Mouse (Mus musculus) kidney, postnatal 0 days (tissue): ENCODE measurements around the gene Il11ra1. TPM values are rescaled to one million over a fixed set of nuclear protein-coding genes. Genes with fewer than 3 reads are reported as not detected.
"Not testable (repeated sequence)": the region's sequence is repeated elsewhere in the genome, so short reads cannot be mapped to it uniquely, and the experiment has no call there.

ENCODE experiments used
- ATAC-seq: fragments of 200-750 bp; cut with Nextera tagmentation; replicated peaks from 2 replicates; pipeline ENCODE4 v1.8.0; 2017; ENCODE audit warnings: low read depth, moderate number of reproducible peaks, moderate TSS enrichment, moderate library complexity; ENCODE audit not compliant: low FRiP score
- DNase-seq: peaks from one replicate; pipeline ENCODE4 v3.0.0-alpha.2; 2016; ENCODE audit warnings: low spot score
- H3K27ac ChIP-seq: fragments of 300-500 bp; sonication (generic); 2 replicates; pipeline ENCODE4 v1.5.1; 2014; ENCODE audit warnings: mild to moderate bottlenecking
- H3K27me3 ChIP-seq: fragments of 300-500 bp; sonication (generic); 2 replicates; pipeline ENCODE4 v1.6.1; 2014; ENCODE audit warnings: low read length, mixed read lengths; ENCODE audit not compliant: insufficient read depth
- H3K36me3 ChIP-seq: fragments of 300-500 bp; sonication (generic); 2 replicates; pipeline ENCODE4 v1.6.1; 2014; ENCODE audit warnings: low read length, mixed read lengths; ENCODE audit not compliant: insufficient read depth
- H3K4me1 ChIP-seq: fragments of 300-500 bp; sonication (generic); replicated peaks from 2 replicates; pipeline ENCODE4 v1.6.1; 2014; ENCODE audit warnings: antibody characterized with exemption, low read length, mixed read lengths; ENCODE audit not compliant: insufficient read depth
- H3K4me2 ChIP-seq: fragments of 300-500 bp; sonication (generic); 2 replicates; pipeline ENCODE4 v1.6.1; 2014; ENCODE audit warnings: mild to moderate bottlenecking, low read length, moderate library complexity, mixed read lengths
- H3K4me3 ChIP-seq: fragments of 300-500 bp; sonication (generic); replicated peaks from 2 replicates; pipeline ENCODE4 v1.5.1; 2014; ENCODE audit warnings: low read depth, low read length
- H3K9ac ChIP-seq: fragments of 300-500 bp; sonication (generic); 2 replicates; pipeline ENCODE4 v1.6.1; 2014; ENCODE audit warnings: low read depth, low read length
- H3K9me3 ChIP-seq: fragments of 300-500 bp; sonication (generic); replicated peaks from 2 replicates; pipeline ENCODE4 v1.6.1; 2016; ENCODE audit warnings: low read length, inconsistent platforms, mixed read lengths
- CTCF ChIP-seq: IDR thresholded peaks from 2 replicates; pipeline ENCODE4 v1.5.1; 2016; ENCODE audit warnings: antibody characterized with exemption, low read depth, mild to moderate bottlenecking, moderate library complexity
- WGBS: fragments of 180-500 bp; shearing (Covaris S2); extraction: QIAGEN DNeasy Blood & Tissue Kit; methylation state at CpG from one replicate; pipeline ENCODE4 v1.1.7; 2014; 5-methylcytosine and 5-hydroxymethylcytosine counted together
- polyA plus RNA-seq: library from polyadenylated mRNA; unstranded; fragments of >200 nt; fragmentation: Nextera tagmentation; extraction: Ambion mirVana; gene quantifications from 2 replicates; pipeline ENCODE4 v1.2.1, GENCODE M21; 2015

Gene Il11ra1
- polyA plus RNA-seq, 1 experiment from 2014 or later: 159 TPM

DNA sequence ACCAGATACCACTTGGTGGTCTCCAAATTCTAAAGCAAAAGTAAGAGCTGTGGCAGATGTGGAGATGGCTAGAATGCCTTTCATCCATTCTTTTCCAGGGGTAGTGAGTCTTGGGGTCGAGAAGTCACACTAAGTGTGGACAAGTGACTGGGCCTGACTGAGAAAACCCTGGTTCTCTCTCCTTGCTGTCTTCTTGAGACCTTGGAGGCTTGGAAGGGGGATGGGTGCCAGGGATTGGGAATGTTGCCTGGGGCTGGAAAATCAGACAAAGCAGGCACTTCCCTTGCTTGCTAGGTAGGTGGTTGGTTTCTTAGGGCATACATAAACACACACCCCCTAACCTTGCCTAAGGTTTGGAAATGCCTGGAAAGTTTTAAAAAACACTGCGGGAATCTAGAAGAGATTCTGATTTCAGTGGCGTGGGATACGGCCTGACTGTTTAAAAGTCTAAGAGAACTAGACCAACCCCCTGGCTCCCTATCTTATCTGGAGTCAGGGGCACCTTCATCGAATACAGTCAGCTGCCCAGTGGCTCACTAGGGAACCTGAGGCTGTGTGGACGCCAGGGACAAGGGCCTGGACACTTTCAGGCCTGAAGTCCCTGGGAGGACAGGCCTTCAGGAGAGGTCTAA lies 60.0 kb downstream of the Il11ra1 start:
- Histone ChIP-seq H3K36me3 (no peaks in the 10 kb centered on the region), H3K9ac (peak overlapping the region; percentile 51), H3K27ac (peak overlapping the region; percentile 92), H3K4me1 (peaks cover 36% of the 10 kb centered on the region), H3K4me3 (peak overlapping the region; percentile 41; the same call in 1 of the 2 replicates), H3K27me3 (no peaks in the 10 kb centered on the region), H3K9me3 (no peaks in the 10 kb centered on the region), H3K4me2 (peak overlapping the region; percentile 70)
- no peak for DNase-seq
- ATAC-seq: no peak
- no peak for TF ChIP-seq CTCF
- WGBS: 28% methylated on average over 6 of the region's 6 CpGs

DNA sequence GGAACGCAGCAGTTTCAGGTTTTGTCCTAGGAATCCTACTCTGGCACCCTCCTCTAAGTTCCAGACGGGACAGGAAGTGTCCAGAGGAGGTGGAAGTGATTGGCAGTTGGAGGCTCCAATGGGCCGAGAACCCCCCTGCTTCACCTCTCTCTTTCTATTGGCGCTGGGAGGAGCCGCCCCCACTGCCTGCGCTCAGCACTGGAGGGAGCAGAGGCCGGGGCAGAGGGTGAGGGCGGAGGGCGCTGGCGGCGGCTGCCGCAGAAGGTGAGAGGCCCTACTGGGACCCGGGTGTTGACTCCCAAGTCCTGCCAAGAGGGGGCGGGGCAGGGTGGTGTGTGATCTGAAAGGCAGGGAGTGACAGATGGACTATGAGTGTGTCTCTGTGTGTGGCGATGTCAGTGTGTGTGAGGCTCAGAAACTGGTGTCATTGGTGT lies 60.5 kb downstream of the Il11ra1 start:
- peak; percentile 93 for ATAC-seq
- no peaks in the 10 kb centered on the region for H3K9me3 ChIP-seq
- TF ChIP-seq CTCF: peak; percentile 53
- H3K4me3 ChIP-seq: peak overlapping the region; percentile 41
- DNase-seq: peak; percentile 97
- H3K9ac ChIP-seq: peak overlapping the region; percentile 51
- H3K36me3 ChIP-seq: no peaks in the 10 kb centered on the region
- H3K27me3 ChIP-seq: no peaks in the 10 kb centered on the region
- WGBS: under 1% methylated on average over 15 of the region's 15 CpGs
- peak overlapping the region; percentile 92 for H3K27ac ChIP-seq
- H3K4me2 ChIP-seq: peak overlapping the region; percentile 70
- H3K4me1 ChIP-seq: peaks cover 34% of the 10 kb centered on the region

DNA sequence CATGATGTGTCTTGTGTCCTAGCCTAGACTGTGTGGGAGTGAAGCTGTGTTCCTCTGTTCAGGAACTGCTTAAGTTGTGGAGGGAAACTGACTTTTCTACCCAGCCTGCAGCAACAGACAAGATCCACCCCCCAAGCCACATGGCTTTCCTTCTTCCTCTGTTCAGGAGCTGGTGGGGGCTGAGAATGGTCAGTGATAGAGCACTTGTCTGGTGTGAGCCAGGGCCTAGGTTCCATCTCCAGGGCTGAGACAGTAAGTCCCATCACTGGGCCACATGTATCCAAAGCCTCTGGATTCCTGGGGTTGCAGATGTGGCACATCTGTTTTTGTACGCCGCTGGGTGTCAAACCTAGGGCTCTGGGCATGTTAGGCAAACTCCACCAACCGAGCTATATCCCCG lies 61.1 kb downstream of the Il11ra1 start:
- Histone ChIP-seq H3K36me3 (no peaks in the 10 kb centered on the region), H3K4me1 (peaks cover 34% of the 10 kb centered on the region), H3K9me3 (no peaks in the 10 kb centered on the region), H3K4me2 (peak overlapping the region; percentile 70), H3K4me3 (peak overlapping the region; percentile 41), H3K27me3 (no peaks in the 10 kb centered on the region), H3K27ac (peak overlapping the region; percentile 92), H3K9ac (peak overlapping the region; percentile 51)
- DNase-seq (peak; percentile 34), ATAC-seq (0 out of 2 replicates have a peak, but pooled peaks have one; percentile 4)
- WGBS: 62% methylated on average over 4 of the region's 4 CpGs
- TF ChIP-seq CTCF: no peak

DNA sequence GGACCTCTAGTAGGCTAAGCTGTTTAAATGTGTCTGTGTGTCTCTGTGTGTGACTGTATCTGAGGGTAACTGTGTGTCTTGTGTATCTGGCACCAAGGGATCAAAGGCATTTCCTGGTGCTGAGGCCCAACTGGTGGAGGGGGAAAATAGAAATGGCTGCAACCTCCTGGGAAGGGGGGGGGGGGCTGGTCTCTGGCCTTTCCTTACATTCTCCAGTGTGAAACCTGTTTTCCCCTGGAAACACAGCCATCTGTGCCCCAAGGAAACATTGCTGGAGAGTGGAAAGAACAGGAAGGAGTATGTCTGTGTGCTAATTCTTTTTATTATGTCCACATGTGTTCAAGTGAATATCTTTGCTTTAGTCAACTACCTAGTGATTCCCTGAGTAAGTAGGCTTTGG lies 61.9 kb downstream of the Il11ra1 start:
- DNase-seq (peak; percentile 21), ATAC-seq (no peak)
- no peaks in the 10 kb centered on the region for H3K27me3 ChIP-seq
- TF ChIP-seq CTCF: no peak
- peak overlapping the region; percentile 51; the same call in 1 of the 2 replicates for H3K9ac ChIP-seq
- H3K4me1 ChIP-seq: peaks cover 34% of the 10 kb centered on the region
- no peaks in the 10 kb centered on the region for H3K9me3 ChIP-seq
- H3K4me3 ChIP-seq: peak overlapping the region; percentile 41; the same call in 1 of the 2 replicates
- peak overlapping the region; percentile 92 for H3K27ac ChIP-seq
- peak overlapping the region; percentile 70 for H3K4me2 ChIP-seq
- H3K36me3 ChIP-seq: no peaks in the 10 kb centered on the region

DNA sequence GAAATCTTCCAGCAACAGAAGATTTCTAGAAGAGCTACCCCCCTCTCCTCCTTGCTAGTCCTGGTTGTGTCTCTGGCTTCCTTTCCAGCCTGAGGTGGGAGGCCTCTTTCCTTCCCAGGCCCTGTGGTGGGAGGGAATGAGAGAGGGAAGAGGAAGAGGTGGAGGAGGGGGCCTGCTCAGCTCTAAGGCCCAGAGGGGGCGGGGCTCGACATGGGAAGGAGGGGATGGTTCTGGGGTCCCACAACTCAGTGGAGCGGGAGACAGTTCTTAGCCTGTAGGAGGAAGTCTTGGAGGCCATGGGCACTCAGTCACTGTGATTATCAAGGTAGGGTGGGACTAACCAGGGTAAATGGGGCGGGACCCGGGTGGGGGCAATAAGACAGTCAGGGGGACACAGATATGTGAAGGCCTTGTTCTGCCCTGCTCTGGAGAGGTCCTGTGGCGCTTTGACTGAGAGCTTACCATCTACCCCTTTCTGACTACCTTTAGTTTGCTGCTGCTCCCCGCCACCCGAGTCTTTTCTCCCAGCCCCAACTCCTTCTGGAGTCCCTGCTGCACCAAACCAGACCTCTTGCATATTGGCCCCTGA lies 62.4 kb downstream of the Il11ra1 start:
- H3K9ac ChIP-seq: 0 out of 2 replicates have a peak overlapping the region, but pooled peaks have one; percentile 51

DNA sequence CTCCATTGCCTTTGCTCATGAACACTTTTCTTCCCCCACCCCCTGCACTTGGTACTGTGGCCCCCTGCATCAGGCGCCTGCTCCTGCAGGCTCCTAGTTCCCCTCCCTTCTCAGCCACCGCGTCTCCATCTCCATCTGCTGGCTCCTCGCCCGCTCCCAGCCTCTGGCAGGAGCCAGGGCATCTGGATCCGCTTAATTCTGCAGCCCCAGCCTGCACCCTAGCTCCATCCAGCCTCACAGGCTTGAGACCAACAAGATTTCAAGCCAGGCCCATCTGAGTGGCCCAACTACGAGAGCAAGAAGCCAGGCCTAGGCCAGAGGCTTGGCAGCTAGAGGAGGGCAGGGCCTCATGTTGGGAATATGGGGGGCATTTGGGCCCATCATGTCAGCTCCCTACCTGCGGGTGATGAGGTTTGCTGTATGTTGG lies 62.9 kb downstream of the Il11ra1 start:
- WGBS: 35% methylated on average over 8 of the region's 8 CpGs
- not testable (repeated sequence) for H3K9me3 ChIP-seq, H3K36me3 ChIP-seq, ATAC-seq, H3K27me3 ChIP-seq
- H3K4me1 ChIP-seq: peaks cover 32% of the 10 kb centered on the region
- peak overlapping the region; percentile 70 for H3K4me2 ChIP-seq
- DNase-seq: peak; percentile 31
- 0 out of 2 replicates have a peak overlapping the region, but pooled peaks have one; percentile 51 for H3K9ac ChIP-seq
- 0 out of 2 replicates have a peak overlapping the region, but pooled peaks have one; percentile 4 for H3K4me3 ChIP-seq
- H3K27ac ChIP-seq: peak overlapping the region; percentile 92

More for the DNA sequence above, 62.4 kb downstream of the Il11ra1 start:
- Histone ChIP-seq H3K4me3 (0 out of 2 replicates have a peak overlapping the region, but pooled peaks have one; percentile 4), H3K36me3 (no peaks in the 10 kb centered on the region), H3K27me3 (no peaks in the 10 kb centered on the region), H3K4me2 (peak overlapping the region; percentile 70), H3K9me3 (no peaks in the 10 kb centered on the region), H3K27ac (peak overlapping the region; percentile 92), H3K4me1 (peaks cover 34% of the 10 kb centered on the region)
- WGBS: 13% methylated on average over 7 of the region's 8 CpGs
- ATAC-seq: 0 out of 2 replicates have a peak, but pooled peaks have one; percentile 5
- TF ChIP-seq CTCF: no peak
- DNase-seq: peak; percentile 85

DNA sequence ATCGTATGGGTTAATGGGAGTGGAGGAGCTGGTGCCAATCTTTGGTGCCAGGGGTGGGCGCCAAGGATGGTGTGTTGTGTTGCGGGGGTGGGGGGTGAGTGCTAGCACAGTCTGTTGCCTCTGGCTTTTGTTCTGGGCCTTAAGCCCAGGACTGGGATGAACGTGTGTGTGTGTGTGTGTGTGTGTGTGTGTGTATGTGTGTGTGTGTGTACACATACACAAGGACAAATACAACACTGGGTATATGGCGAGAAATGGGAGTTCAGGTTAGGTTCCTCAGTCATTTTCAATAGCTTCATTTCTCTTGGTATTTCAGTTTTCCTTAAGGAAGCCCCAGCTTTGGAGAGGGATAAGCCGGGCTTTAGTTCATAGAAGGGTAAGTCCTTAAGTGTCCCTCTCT lies 63.4 kb downstream of the Il11ra1 start:
- not testable (repeated sequence) for H3K27me3 ChIP-seq, H3K4me2 ChIP-seq, ATAC-seq, H3K4me3 ChIP-seq, H3K27ac ChIP-seq, H3K36me3 ChIP-seq, H3K9ac ChIP-seq, H3K9me3 ChIP-seq, DNase-seq
- peaks cover 31% of the 10 kb centered on the region for H3K4me1 ChIP-seq
- 53% methylated on average over 4 of the region's 6 CpGs for WGBS

DNA sequence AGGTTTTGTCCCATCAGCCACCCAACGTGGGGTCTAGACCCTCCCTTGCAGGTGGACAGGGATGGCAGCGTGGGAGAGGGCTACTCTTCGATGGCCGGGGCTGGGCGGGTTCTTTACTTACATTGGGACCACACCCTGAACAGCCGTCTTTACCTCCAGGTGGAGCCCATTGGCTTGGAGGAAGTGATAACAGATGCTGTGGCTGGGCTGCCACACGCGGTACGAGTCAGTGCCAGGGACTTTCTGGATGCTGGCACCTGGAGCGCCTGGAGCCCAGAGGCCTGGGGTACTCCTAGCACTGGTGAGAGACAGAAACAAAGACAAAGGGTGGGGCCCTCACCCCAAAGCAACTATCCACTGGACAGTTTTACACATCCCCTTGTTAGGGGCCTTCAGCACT lies 67.5 kb downstream of the Il11ra1 start:
- ATAC-seq, H3K27me3 ChIP-seq, DNase-seq, H3K9me3 ChIP-seq, H3K27ac ChIP-seq, H3K4me3 ChIP-seq, H3K36me3 ChIP-seq, H3K4me1 ChIP-seq, H3K9ac ChIP-seq, H3K4me2 ChIP-seq: not testable (repeated sequence)
- 83% methylated on average over 10 of the region's 10 CpGs for WGBS

DNA sequence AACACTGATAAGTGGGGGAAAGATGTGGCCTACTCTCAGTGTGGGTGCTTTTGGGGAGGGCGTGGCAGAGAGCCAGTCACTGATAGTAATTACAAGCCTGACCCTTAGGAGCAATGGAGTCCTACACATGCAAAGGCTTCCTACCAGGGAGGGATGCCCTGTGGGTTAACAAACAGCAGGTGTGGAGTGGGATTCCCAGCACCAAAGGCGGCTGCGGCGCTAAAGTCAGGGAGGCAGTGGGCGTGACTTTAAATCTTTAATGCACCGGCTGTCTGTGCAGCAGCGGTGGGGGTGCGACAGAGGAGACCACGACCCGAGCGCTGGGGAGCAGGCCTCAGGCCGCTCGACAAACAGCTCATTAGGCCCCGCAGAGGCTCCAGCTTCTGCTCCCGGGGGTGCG lies 73.2 kb downstream of the Il11ra1 start:
- not testable (repeated sequence) for H3K4me1 ChIP-seq, H3K27me3 ChIP-seq, H3K4me3 ChIP-seq, ATAC-seq, DNase-seq, H3K9me3 ChIP-seq, H3K36me3 ChIP-seq, H3K9ac ChIP-seq
- H3K4me2 ChIP-seq: peak overlapping the region; percentile 49
- H3K27ac ChIP-seq: 0 out of 2 replicates have a peak overlapping the region, but pooled peaks have one; percentile 50
- WGBS: 4% methylated on average over 6 of the region's 16 CpGs
